Mouse (Mus musculus) limb, embryonic 13.5 days (tissue): Measurements from ENCODE around the gene Eps8l1. TPM values are rescaled to one million over a fixed set of nuclear protein-coding genes. Genes with fewer than 3 reads are reported as not detected.
"Not testable (repeated sequence)": the region's sequence is repeated elsewhere in the genome, so short reads cannot be mapped to it uniquely, and the experiment has no call there.

ENCODE experiments used
- ATAC-seq: fragments of 200-750 bp; cut with Nextera tagmentation; 2 replicates; pipeline ENCODE4 v1.8.0; 2017; ENCODE audit warnings: low read depth, moderate number of reproducible peaks, moderate TSS enrichment; ENCODE audit not compliant: low FRiP score
- H3K27ac ChIP-seq: fragments of 300-500 bp; sonication (generic); 2 replicates; pipeline ENCODE4 v1.5.1; 2015; ENCODE audit warnings: inconsistent platforms, mild to moderate bottlenecking, moderate library complexity
- H3K27me3 ChIP-seq: fragments of 300-500 bp; sonication (generic); 2 replicates; pipeline ENCODE4 v1.6.1; 2015; ENCODE audit warnings: mild to moderate bottlenecking, inconsistent platforms
- H3K36me3 ChIP-seq: fragments of 300-500 bp; sonication (generic); 2 replicates; pipeline ENCODE4 v1.6.1; 2015; ENCODE audit warnings: inconsistent platforms, mild to moderate bottlenecking, moderate library complexity
- H3K4me1 ChIP-seq: fragments of 300-500 bp; sonication (generic); 2 replicates; pipeline ENCODE4 v1.6.1; 2015; ENCODE audit warnings: inconsistent platforms
- H3K4me2 ChIP-seq: fragments of 300-500 bp; sonication (generic); replicated peaks from 2 replicates; pipeline ENCODE4 v1.6.1; 2015; ENCODE audit warnings: inconsistent platforms, mild to moderate bottlenecking, moderate library complexity
- H3K4me3 ChIP-seq: fragments of 300-500 bp; sonication (generic); 2 replicates; pipeline ENCODE4 v1.5.1; 2015; ENCODE audit warnings: moderate library complexity, mild to moderate bottlenecking, inconsistent platforms
- H3K9ac ChIP-seq: fragments of 300-500 bp; sonication (generic); 2 replicates; pipeline ENCODE4 v1.6.1; 2015; ENCODE audit warnings: mild to moderate bottlenecking, inconsistent platforms
- H3K9me3 ChIP-seq: fragments of 300-500 bp; sonication (generic); 2 replicates; pipeline ENCODE4 v1.6.1; 2016; ENCODE audit warnings: inconsistent platforms
- WGBS: fragments of 180-500 bp; shearing (Covaris S2); methylation state at CpG from one replicate; pipeline ENCODE4 v1.1.7; 2015; 5-methylcytosine and 5-hydroxymethylcytosine counted together
- polyA plus RNA-seq: library from polyadenylated mRNA; unstranded; fragments of >200 nt; fragmentation: Nextera tagmentation; extraction: Ambion mirVana; gene quantifications from 2 replicates; pipeline ENCODE4 v1.2.1, GENCODE M21; 2015

Gene Eps8l1
- polyA plus RNA-seq, result 5.9 and 6.3 TPM in 2 replicates

DNA sequence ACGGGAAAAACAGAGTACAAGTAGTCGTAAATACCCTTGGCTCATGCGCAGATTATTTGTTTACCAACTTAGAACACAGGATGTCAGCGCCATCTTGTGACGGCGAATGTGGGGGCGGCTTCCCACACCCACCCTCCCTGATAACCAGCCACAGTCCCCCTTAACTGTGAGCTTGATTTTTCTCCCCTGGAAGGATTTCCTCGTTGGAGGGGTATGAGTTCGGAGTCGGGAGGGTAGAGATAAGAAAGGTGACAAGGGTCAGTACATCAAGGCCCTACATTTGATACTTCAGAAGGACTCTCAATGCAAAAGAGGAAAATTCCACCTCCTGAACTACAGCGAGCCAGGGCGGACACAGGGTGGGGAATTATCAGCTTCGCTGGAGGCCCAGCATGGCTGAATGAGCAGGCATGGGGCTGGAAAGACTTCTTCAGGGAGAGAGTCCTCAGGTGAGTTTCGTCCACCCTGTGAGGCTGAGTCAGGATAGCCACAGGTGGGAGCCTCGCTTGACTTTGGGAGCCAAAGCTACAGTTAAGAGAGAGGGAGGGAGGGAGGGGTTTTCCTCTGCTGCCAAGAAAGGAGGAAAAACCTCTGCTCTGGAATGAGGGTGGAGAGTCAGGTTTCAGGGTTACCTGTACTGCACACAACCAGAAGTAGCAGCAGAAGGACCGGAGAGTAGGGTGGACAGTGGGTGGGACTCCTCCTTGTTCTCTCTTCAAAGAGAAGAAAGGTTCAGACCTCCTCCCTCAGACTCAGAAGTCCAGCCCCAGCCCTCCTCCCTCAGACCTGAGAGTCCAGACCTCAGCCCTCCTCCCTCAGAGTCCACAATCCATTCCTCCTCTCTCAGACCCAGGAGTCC lies at the start of gene Eps8l1:
Gene Eps8l1 (plus strand): TSS at position 99 of the 859 bp plus-strand sequence.
- no peaks in the 10 kb centered on the region for H3K9me3 ChIP-seq
- peak within 1 kb of the TSS; percentile 52 for H3K4me2 ChIP-seq
- H3K4me1 ChIP-seq, result no peaks in the 10 kb centered on the region
- H3K36me3 ChIP-seq, result no peaks in the 10 kb centered on the region
- H3K4me3 ChIP-seq, result peak within 1 kb of the TSS; percentile 34
- H3K27me3 ChIP-seq, result no peaks in the 10 kb centered on the region
- 0 out of 2 replicates have a peak, but pooled peaks have one; percentile 36 for ATAC-seq
- WGBS, result 72% methylated on average over 13 of the region's 16 CpGs
- H3K27ac ChIP-seq, result peak within 1 kb of the TSS; percentile 52
- H3K9ac ChIP-seq, result peak within 1 kb of the TSS; percentile 53

- H3K27ac ChIP-seq, ATAC-seq, H3K27me3 ChIP-seq, H3K4me2 ChIP-seq, H3K9ac ChIP-seq, H3K36me3 ChIP-seq, H3K9me3 ChIP-seq, H3K4me1 ChIP-seq, H3K4me3 ChIP-seq: not testable (repeated sequence)
- WGBS, result 96% methylated on average over 15 of the region's 15 CpGs
Observed at GRCm38 (mm10) chr7:4412406-4412805, 48.1 kb upstream of the Eps8l1 start.

- WGBS, result 78% methylated on average over 6 of the region's 6 CpGs
- Histone ChIP-seq H3K36me3 (peaks cover 14% of the 10 kb centered on the region), H3K27ac (no peak overlapping the region), H3K4me1 (no peaks in the 10 kb centered on the region), H3K9me3 (no peaks in the 10 kb centered on the region), H3K4me2 (no peak overlapping the region), H3K9ac (no peak overlapping the region), H3K27me3 (no peaks in the 10 kb centered on the region), H3K4me3 (no peak overlapping the region)
- no peak for ATAC-seq
Observed at GRCm38 (mm10) chr7:4419681-4420080, 40.8 kb upstream of the Eps8l1 start.

- Histone ChIP-seq H3K4me3 (no peak overlapping the region), H3K36me3 (peaks cover 19% of the 10 kb centered on the region), H3K27me3 (no peaks in the 10 kb centered on the region), H3K9me3 (no peaks in the 10 kb centered on the region), H3K4me2 (no peak overlapping the region), H3K27ac (no peak overlapping the region), H3K9ac (no peak overlapping the region), H3K4me1 (no peaks in the 10 kb centered on the region)
- 47% methylated on average over 4 of the region's 4 CpGs for WGBS
- no peak for ATAC-seq
Observed at GRCm38 (mm10) chr7:4420230-4420629, 40.2 kb upstream of the Eps8l1 start.

- Histone ChIP-seq H3K9ac (no peak overlapping the region), H3K4me3 (no peak overlapping the region), H3K36me3 (peaks cover 83% of the 10 kb centered on the region), H3K27ac (no peak overlapping the region), H3K9me3 (peaks cover 4% of the 10 kb centered on the region; the same call in 1 of the 2 replicates), H3K27me3 (no peaks in the 10 kb centered on the region), H3K4me1 (no peaks in the 10 kb centered on the region), H3K4me2 (no peak overlapping the region)
- peak; percentile 88 for ATAC-seq
- 76% methylated on average over 7 of the region's 7 CpGs for WGBS
Observed at GRCm38 (mm10) chr7:4427161-4427912, 33.1 kb upstream of the Eps8l1 start.

DNA sequence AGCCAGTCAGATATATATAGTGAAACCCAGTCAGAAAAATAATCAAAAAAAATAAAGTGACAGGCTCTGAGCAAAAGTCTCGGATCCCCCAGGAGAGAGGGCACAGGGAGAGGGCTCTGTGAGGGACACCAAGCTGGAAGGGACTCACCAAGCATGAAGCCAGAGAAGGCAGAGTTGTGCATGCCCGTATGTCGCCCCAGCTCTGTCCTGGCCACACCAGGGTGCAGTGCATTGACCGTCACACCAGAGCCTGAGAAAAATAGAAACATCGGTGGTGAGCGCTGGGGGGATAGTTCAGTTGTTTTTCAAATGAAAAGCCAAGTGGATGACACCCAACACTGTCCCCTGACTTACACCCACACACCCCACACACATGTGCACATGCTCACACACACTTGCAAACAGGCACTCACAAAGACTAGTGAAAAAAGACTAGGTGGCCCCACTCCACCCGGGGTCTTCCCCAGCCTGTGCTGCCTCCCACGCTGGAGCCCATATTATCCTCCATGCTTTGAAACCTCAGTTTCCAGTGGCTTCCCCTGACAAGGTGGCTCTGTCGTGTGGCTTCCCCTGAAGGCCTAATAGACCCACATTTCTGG lies 30.1 kb upstream of the Eps8l1 start:
- WGBS, result 94% methylated on average over 9 of the region's 9 CpGs
- Histone ChIP-seq H3K4me3 (no peak overlapping the region), H3K9me3 (peaks cover 6% of the 10 kb centered on the region; the same call in 1 of the 2 replicates), H3K36me3 (peaks cover 93% of the 10 kb centered on the region), H3K4me1 (no peaks in the 10 kb centered on the region), H3K9ac (no peak overlapping the region), H3K27me3 (no peaks in the 10 kb centered on the region), H3K4me2 (no peak overlapping the region), H3K27ac (no peak overlapping the region)
- ATAC-seq, result no peak

DNA sequence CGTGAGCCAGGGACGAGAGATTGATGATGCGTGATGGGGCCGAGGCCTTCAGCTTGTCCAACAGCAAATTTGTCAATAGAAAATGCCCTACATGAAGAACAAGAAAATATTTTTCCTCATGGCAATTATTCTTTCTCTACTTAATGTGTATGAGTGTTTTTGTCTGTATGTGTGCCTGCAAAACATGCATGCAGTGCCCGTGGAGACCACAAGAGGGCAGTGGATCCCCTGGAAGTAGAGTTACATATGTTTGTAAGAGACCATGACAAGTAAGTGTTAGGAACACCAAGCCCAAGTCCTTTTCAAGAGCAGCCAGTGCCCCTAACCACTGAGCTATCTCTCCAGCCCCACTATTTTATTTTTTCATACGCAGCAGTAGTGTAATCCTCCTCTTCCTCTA lies 28.9 kb upstream of the Eps8l1 start:
- H3K4me1 ChIP-seq, result no peaks in the 10 kb centered on the region
- peaks cover 93% of the 10 kb centered on the region for H3K36me3 ChIP-seq
- H3K27me3 ChIP-seq, result no peaks in the 10 kb centered on the region
- H3K4me3 ChIP-seq, result no peak overlapping the region
- peaks cover 6% of the 10 kb centered on the region; the same call in 1 of the 2 replicates for H3K9me3 ChIP-seq
- ATAC-seq, result no peak
- H3K9ac ChIP-seq, result no peak overlapping the region
- no peak overlapping the region for H3K27ac ChIP-seq
- no peak overlapping the region for H3K4me2 ChIP-seq
- 82% methylated on average over 6 of the region's 6 CpGs for WGBS

DNA sequence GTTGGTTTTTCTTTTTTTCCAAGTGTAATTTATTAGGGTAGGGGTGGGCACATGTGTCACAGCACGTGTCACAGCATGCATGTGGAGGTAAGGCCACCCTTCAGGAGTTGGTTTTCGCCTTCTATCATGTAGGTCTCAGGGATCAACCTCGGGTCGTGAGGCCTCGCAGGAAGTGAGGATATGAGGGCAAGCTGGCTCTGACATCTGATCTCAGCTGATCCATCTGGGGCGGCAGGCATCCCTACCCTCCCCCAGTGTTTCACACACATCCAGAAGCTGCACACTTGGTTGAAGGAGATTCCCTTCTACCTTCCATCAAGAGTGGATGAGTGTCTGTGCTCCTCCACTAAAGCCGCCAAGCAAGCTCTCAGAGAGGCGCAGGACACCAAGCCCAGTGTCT lies 28.4 kb upstream of the Eps8l1 start:
- ATAC-seq, result no peak
- H3K4me2 ChIP-seq, result no peak overlapping the region
- 89% methylated on average over 8 of the region's 8 CpGs for WGBS
- no peaks in the 10 kb centered on the region for H3K4me1 ChIP-seq
- peaks cover 94% of the 10 kb centered on the region for H3K36me3 ChIP-seq
- H3K4me3 ChIP-seq, result no peak overlapping the region
- no peak overlapping the region for H3K27ac ChIP-seq
- H3K9me3 ChIP-seq, result peaks cover 6% of the 10 kb centered on the region; the same call in 1 of the 2 replicates
- no peaks in the 10 kb centered on the region for H3K27me3 ChIP-seq
- H3K9ac ChIP-seq, result no peak overlapping the region

DNA sequence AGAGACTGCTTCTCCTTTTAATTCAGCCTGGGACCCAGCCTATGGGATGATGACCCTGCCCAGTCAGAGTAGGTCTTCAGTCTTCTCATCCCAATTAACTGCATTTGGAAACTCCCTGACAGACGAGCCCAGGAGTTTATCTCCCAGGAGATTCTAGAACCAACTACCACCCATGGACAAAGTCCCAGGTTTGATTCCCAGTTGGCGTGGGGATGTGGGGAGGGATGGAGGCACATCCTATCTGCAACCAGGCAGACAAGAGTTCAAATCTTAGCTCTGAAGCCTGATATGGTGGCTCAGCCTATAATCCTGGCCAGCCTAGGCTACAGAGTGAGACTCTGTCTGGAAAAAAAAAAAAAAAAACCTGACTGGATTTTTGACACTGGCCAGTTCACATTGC lies 22.8 kb upstream of the Eps8l1 start:
- peaks cover 92% of the 10 kb centered on the region for H3K36me3 ChIP-seq
- WGBS, result 92% methylated on average over 2 of the region's 2 CpGs
- ATAC-seq, result no peak

GRCm38 (mm10) chr7:4440549-4440948 lies 19.9 kb upstream of the Eps8l1 start:
- peaks cover 3% of the 10 kb centered on the region; the same call in 1 of the 2 replicates for H3K4me1 ChIP-seq
- no peak overlapping the region for H3K4me3 ChIP-seq
- H3K27me3 ChIP-seq, result no peaks in the 10 kb centered on the region
- H3K36me3 ChIP-seq, result peaks cover 79% of the 10 kb centered on the region
- H3K27ac ChIP-seq, result no peak overlapping the region
- WGBS, result 93% methylated on average over 10 of the region's 10 CpGs
- H3K9ac ChIP-seq, result no peak overlapping the region
- no peak for ATAC-seq
- H3K4me2 ChIP-seq, result no peak overlapping the region
- H3K9me3 ChIP-seq, result no peaks in the 10 kb centered on the region

More for the DNA sequence above, 22.8 kb upstream of the Eps8l1 start:
- H3K4me2 ChIP-seq, result no peak overlapping the region
- no peaks in the 10 kb centered on the region for H3K9me3 ChIP-seq
- no peaks in the 10 kb centered on the region for H3K27me3 ChIP-seq
- no peak overlapping the region for H3K9ac ChIP-seq
- no peaks in the 10 kb centered on the region for H3K4me1 ChIP-seq
- no peak overlapping the region for H3K4me3 ChIP-seq
- no peak overlapping the region for H3K27ac ChIP-seq

- no peaks in the 10 kb centered on the region for H3K27me3 ChIP-seq
- H3K36me3 ChIP-seq, result peaks cover 39% of the 10 kb centered on the region
- peak within 1 kb of the TSS; percentile 80 for H3K4me3 ChIP-seq
- peak within 1 kb of the TSS; percentile 73 for H3K4me2 ChIP-seq
- no peaks in the 10 kb centered on the region for H3K9me3 ChIP-seq
- peaks cover 7% of the 10 kb centered on the region; the same call in 1 of the 2 replicates for H3K4me1 ChIP-seq
- peak; percentile 97 for ATAC-seq
- H3K9ac ChIP-seq, result peak within 1 kb of the TSS; percentile 80
- H3K27ac ChIP-seq, result peak within 1 kb of the TSS; percentile 58
- WGBS, result under 1% methylated on average over 35 of the region's 35 CpGs
Observed at GRCm38 (mm10) chr7:4445216-4445791, 15.2 kb upstream of the Eps8l1 start, which contains the start of gene Rdh13. Gene Rdh13, minus strand, starts transcription at chr7:4445649.
